Mouse (Mus musculus): ENCODE results near the gene Gm5862.
A peak's percentile ranks its signal among the peaks of the same experiment; 100 is the strongest.
"Not testable (repeated sequence)": the region's sequence is repeated elsewhere in the genome, so short reads cannot be mapped to it uniquely, and the experiment has no call there.

Gene Gm5862

DNA sequence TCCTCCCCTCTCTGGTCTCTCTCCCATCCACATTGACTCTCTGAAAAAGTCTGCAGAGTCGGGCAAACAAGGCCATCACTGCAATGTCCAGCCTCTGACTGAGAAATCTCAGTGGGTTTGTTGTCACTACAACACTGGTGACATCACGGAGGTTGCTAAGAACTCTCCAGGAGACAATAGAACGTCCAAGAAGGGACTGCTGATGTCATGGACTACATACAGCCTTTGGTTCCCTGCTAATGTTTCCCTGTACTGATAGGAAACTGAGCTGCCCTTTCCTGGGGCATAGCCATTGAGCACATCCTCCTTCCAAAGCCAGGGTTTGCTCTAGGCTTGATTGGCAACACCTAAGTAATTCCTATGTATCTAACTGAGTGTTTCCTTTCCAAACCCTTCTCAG, at the start of gene Gm5862:
TSS of gene Gm5862 (minus strand) at position 101 of the 400 bp plus-strand sequence.
- not testable (repeated sequence) for DNase-seq

DNA sequence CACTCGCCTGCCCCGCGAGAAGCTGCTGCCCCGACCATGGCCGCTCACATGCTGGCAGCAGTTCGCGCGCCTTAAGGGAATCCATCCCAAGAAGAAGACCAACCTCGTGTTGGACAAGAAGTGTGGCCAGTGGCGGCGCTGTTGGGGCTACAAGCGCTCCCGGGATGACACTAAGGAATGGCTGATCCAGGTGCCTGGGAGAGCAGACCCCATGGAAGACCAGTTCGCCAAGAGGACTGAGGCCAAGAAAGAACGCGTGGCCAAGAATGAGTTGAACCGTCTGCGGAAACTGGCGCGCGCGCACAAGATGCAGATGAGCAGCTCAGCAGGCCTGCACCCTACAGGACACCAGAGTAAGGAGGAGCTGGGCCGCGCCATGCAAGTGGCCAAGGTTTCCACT, 48.0 kb upstream of the Gm5862 start:
- DNase-seq: no peak

DNA sequence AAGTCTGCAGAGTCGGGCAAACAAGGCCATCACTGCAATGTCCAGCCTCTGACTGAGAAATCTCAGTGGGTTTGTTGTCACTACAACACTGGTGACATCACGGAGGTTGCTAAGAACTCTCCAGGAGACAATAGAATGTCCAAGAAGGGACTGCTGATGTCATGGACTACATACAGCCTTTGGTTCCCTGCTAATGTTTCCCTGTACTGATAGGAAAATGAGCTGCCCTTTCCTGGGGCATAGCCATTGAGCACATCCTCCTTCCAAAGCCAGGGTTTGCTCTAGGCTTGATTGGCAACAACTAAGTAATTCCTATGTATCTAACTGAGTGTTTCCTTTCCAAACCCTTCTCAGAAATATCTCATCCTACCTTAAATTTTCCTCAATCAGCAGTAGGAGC, 35.8 kb upstream of the Gm5862 start, which contains the start of gene Gm7347:
TSS of gene Gm7347 (minus strand) at position 101 of the 400 bp plus-strand sequence.
- DNase-seq: not testable (repeated sequence)

DNA sequence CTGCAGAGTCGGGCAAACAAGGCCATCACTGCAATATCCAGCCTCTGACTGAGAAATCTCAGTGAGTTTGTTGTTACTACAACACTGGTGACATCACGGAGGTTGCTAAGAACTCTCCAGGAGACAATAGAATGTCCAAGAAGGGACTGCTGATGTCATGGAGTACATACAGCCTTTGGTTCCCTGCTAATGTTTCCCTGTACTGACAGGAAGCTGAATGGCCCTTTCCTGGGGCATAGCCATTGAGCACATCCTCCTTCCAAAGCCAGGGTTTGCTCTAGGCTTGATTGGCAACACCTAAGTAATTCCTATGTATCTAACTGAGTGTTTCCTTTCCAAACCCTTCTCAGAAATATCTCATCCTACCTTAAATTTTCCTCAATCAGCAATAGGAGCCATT, 16.7 kb upstream of the Gm5862 start, which contains the start of gene Speer4a:
TSS of gene Speer4a (minus strand) at position 101 of the 400 bp plus-strand sequence.
- DNase-seq: not testable (repeated sequence)

DNA sequence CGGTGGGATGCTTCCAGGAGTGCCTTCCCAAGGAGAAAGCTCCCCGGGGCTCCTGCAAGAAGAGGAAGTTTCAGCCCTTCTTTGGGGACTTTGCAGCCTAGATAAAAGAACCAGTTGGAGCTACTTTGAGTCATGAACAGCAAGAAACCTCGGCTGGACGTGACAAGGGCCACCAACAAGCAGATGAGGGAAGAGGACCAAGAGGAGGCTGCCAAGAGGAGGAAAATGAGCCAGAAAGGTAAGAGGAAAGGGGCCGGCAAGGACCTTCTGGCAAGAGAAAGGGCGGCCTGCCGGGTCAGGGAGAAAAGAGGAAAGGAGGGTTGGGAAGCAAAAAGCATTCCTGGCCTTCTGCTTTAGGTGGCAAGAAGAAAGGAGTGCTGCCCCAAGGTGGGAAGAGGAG, 15.0 kb downstream of the Gm5862 start:
- DNase-seq: not testable (repeated sequence)

DNA sequence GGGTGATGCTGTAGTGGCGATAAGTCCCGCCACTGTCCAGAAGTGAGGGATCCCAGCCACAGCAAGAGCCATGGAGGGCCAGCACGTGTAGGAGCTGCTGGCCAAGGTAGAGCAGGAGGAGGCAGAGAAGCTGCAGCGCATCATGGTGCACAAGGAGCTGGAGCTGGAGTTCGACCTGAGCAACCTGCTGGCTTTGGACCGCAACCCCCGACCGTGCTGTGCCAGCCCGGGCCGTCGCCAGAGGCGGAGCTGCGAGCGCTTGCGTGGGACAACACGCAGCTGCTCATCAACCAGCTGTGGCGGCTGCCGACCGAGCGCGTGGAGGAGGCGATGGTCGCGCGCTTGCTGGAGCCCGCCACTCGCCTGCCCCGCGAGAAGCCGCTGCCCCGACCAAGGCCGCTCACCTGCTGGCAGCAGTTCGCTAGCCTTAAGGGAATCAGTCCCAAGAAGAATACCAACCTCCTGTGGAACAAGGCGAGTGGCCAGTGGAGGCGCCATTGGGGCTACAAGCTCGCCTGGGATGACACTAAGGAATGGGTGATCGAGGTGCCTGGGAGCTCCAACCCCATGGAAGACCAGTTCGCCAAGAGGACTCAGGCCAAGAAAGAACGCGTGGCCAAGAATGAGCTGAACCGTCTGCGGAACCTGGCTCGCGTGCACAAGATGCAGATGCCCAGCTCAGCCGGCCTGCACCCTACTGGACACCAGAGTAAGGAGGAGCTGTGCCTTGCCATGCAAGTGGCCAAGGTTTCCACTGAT, 15.6 kb downstream of the Gm5862 start:
- DNase-seq: peak; percentile 17

DNA sequence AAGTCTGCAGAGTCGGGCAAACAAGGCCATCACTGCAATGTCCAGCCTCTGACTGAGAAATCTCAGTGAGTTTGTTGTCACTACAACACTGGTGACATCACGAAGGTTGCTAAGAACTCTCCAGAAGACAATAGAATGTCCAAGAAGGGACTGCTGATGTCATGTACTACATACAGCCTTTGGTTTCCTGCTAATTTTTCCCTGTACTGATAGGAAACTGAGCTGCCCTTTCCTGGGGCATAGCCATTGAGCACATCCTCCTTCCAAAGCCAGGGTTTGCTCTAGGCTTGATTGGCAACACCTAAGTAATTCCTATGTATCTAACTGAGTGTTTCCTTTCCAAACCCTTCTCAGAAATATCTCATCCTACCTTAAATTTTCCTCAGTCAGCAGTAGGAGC, 18.0 kb downstream of the Gm5862 start, which contains the start of gene Gm1979:
TSS of gene Gm1979 (minus strand) at position 101 of the 400 bp plus-strand sequence.
- DNase-seq: not testable (repeated sequence)

DNA sequence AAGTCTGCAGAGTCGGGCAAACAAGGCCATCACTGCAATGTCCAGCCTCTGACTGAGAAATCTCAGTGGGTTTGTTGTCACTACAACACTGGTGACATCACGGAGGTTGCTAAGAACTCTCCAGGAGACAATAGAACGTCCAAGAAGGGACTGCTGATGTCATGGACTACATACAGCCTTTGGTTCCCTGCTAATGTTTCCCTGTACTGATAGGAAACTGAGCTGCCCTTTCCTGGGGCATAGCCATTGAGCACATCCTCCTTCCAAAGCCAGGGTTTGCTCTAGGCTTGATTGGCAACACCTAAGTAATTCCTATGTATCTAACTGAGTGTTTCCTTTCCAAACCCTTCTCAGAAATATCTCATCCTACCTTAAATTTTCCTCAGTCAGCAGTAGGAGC, 34.2 kb downstream of the Gm5862 start, which contains the start of gene Gm21698:
TSS of gene Gm21698 (minus strand) at position 101 of the 400 bp plus-strand sequence.
- not testable (repeated sequence) for DNase-seq

DNA sequence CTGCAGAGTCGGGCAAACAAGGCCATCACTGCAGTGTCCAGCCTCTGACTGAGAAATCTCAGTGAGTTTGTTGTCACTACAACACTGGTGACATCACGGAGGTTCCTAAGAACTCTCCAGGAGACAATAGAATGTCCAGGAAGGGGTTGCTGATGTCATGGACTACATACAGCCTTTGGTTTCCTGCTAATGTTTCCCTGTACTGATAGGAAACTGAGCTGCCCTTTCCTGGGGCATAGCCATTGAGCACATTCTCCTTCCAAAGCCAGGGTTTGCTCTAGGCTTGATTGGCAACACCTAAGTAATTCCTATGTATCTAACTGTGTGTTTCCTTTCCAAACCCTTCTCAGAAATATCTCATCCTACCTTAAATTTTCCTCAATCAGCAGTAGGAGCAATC, 50.2 kb downstream of the Gm5862 start, which contains the start of gene Gm21680:
TSS of gene Gm21680 (minus strand) at position 101 of the 400 bp plus-strand sequence.
- DNase-seq: not testable (repeated sequence)

Measured in cerebellum, adult 8-10 months (tissue).